Mouse (Mus musculus) embryonic facial prominence, embryonic 11.5 days (tissue): ENCODE data around the gene 4930453N24Rik. TPM values are rescaled to one million over a fixed set of nuclear protein-coding genes. Genes with fewer than 3 reads are reported as not detected.

Experiments used
- ATAC-seq: fragments of 200-750 bp; cut with Nextera tagmentation; replicated peaks from 2 replicates; pipeline ENCODE4 v1.8.0; 2017; ENCODE audit warnings: low read depth; ENCODE audit not compliant: insufficient number of reproducible peaks, low FRiP score, low TSS enrichment
- DNase-seq: peaks from one replicate; pipeline ENCODE4 v3.0.0-alpha.2; 2015; ENCODE audit warnings: low spot score
- H3K27ac ChIP-seq: fragments of 300-500 bp; sonication (generic); replicated peaks from 2 replicates; pipeline ENCODE4 v1.5.1; 2014; ENCODE audit warnings: mild to moderate bottlenecking, low read depth, low read length, control low read depth
- H3K27me3 ChIP-seq: fragments of 300-500 bp; sonication (generic); 2 replicates; pipeline ENCODE4 v1.6.1; 2014; ENCODE audit warnings: mild to moderate bottlenecking, low read length, moderate library complexity, mixed read lengths; ENCODE audit not compliant: control insufficient read depth, insufficient read depth
- H3K36me3 ChIP-seq: fragments of 300-500 bp; sonication (generic); replicated peaks from 2 replicates; pipeline ENCODE4 v1.6.1; 2014; ENCODE audit warnings: low read depth, mild to moderate bottlenecking, low read length, moderate library complexity, mixed read lengths; ENCODE audit not compliant: control insufficient read depth, insufficient read depth
- H3K4me1 ChIP-seq: fragments of 300-500 bp; sonication (generic); 2 replicates; pipeline ENCODE4 v1.6.1; 2014; ENCODE audit warnings: low read length, mixed read lengths; ENCODE audit not compliant: control insufficient read depth, insufficient read depth
- H3K4me2 ChIP-seq: fragments of 300-500 bp; sonication (generic); 2 replicates; pipeline ENCODE4 v1.6.1; 2014; ENCODE audit warnings: low read depth, mild to moderate bottlenecking, control low read depth, low read length, moderate library complexity
- H3K4me3 ChIP-seq: fragments of 300-500 bp; sonication (generic); 2 replicates; pipeline ENCODE4 v1.5.1; 2014; ENCODE audit warnings: low read depth, low read length, control low read depth
- H3K9ac ChIP-seq: fragments of 300-500 bp; sonication (generic); replicated peaks from 2 replicates; pipeline ENCODE4 v1.6.1; 2014; ENCODE audit warnings: mild to moderate bottlenecking, control low read depth, low read length
- H3K9me3 ChIP-seq: fragments of 300-500 bp; sonication (generic); replicated peaks from 2 replicates; pipeline ENCODE4 v1.6.1; 2016; ENCODE audit warnings: mild to moderate bottlenecking, low read length, inconsistent platforms, mixed read lengths; ENCODE audit not compliant: control insufficient read depth
- WGBS: fragments of 180-500 bp; shearing (Covaris S2); extraction: QIAGEN DNeasy Blood & Tissue Kit; methylation state at CpG from one replicate; pipeline ENCODE4 v1.1.7; 2014; 5-methylcytosine and 5-hydroxymethylcytosine counted together
- polyA plus RNA-seq: library from polyadenylated mRNA; unstranded; fragments of >200 nt; fragmentation: Nextera tagmentation; extraction: Ambion mirVana; gene quantifications from 2 replicates; pipeline ENCODE4 v1.2.1, GENCODE M21; 2014

Gene 4930453N24Rik
- polyA plus RNA-seq, 1 experiment from 2014 or later, result 38.1 TPM

DNA sequence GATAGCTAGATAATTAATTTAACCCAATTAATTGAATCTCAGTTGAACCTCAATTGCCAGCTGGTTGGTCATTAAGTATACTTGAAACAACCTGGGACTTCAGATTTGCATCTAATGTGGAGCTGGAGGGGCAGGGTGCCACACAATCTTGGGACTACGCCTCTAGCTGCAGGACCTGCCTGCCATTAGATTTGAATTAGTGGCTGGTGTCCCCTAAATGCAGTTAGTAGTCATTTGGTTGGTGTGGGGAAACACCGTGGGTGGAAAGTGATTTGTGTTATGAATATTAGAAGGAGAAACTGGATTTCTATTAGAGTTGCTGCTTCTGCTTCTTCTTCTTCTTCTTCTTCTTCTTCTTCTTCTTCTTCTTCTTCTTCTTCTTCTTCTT is 464 bp upstream of the 4930453N24Rik start:
- no peaks in the 10 kb centered on the region; the same call in 1 of the 2 replicates for H3K36me3 ChIP-seq
- H3K4me3 ChIP-seq, result peak overlapping the region; percentile 82
- 91% methylated on average over 2 of the region's 2 CpGs for WGBS
- H3K9me3 ChIP-seq, result no peaks in the 10 kb centered on the region
- H3K27ac ChIP-seq, result no peak overlapping the region; the same call in 1 of the 2 replicates
- DNase-seq, result no peak
- peak overlapping the region; percentile 86; the same call in 1 of the 2 replicates for H3K9ac ChIP-seq
- no peaks in the 10 kb centered on the region for H3K27me3 ChIP-seq
- ATAC-seq, result no peak
- H3K4me1 ChIP-seq, result no peaks in the 10 kb centered on the region
- peak overlapping the region; percentile 21; the same call in 1 of the 2 replicates for H3K4me2 ChIP-seq

DNA sequence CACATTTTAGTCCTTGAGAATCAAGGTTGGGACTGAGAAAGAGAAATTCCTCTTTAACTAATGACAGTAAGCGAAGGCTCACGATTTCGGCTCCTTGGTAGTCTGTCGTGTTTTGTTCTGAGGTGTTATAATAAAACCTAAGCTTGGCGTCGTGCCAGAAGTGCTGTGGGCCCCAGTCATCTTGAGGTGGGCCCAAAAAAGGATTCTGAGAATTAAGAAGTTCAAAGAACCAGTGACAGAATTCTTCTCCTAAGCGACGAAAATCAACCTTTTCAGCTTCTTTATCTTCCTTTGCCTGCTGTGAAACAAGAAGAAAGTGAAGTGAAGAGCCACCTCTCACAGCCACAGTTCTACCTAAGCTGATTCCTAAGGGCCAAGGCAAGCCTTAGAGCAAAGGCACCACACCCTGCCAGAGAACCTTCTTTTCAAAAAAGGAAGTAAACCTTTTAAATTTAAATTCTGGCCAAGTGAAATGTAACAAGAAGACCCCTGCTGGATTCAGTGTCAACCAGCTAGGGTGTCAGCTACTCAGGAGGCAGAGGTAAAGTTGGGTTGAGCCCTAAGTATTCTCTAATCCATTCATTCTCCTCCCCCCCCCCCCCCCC is 4.2 kb downstream of the 4930453N24Rik start:
- Histone ChIP-seq H3K4me3 (no peak overlapping the region), H3K9me3 (peaks cover 3% of the 10 kb centered on the region; the same call in 1 of the 2 replicates), H3K4me1 (no peaks in the 10 kb centered on the region), H3K27me3 (no peaks in the 10 kb centered on the region), H3K4me2 (no peak overlapping the region), H3K9ac (no peak overlapping the region), H3K36me3 (peaks cover 9% of the 10 kb centered on the region), H3K27ac (no peak overlapping the region)
- DNase-seq, result no peak
- ATAC-seq, result no peak
- WGBS, result 95% methylated on average over 8 of the region's 8 CpGs

DNA sequence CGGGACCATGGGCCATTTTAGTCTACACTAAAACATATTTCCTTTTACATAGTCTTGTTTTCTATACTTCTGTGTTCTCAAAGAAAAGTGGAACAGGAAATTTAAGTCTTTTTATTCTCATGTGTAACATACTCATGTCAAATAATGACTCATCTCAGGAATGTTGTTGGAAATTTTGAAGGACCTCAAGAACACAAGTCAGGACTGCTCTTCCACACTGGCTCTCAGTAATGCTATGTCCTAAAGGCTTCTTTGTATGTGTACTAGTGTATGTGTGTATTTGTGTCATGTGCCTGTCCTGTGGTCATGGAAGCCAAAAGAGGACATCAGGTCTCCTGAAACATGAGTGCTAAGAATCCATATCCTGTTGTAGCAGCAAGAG is 11.7 kb downstream of the 4930453N24Rik start:
- Histone ChIP-seq H3K4me1 (no peaks in the 10 kb centered on the region), H3K9ac (no peak overlapping the region), H3K27me3 (no peaks in the 10 kb centered on the region), H3K36me3 (peaks cover 9% of the 10 kb centered on the region), H3K9me3 (peaks cover 3% of the 10 kb centered on the region; the same call in 1 of the 2 replicates), H3K27ac (no peak overlapping the region), H3K4me2 (no peak overlapping the region), H3K4me3 (no peak overlapping the region)
- ATAC-seq, result no peak
- 83% methylated on average over 1 of the region's 1 CpGs for WGBS
- no peak for DNase-seq

DNA sequence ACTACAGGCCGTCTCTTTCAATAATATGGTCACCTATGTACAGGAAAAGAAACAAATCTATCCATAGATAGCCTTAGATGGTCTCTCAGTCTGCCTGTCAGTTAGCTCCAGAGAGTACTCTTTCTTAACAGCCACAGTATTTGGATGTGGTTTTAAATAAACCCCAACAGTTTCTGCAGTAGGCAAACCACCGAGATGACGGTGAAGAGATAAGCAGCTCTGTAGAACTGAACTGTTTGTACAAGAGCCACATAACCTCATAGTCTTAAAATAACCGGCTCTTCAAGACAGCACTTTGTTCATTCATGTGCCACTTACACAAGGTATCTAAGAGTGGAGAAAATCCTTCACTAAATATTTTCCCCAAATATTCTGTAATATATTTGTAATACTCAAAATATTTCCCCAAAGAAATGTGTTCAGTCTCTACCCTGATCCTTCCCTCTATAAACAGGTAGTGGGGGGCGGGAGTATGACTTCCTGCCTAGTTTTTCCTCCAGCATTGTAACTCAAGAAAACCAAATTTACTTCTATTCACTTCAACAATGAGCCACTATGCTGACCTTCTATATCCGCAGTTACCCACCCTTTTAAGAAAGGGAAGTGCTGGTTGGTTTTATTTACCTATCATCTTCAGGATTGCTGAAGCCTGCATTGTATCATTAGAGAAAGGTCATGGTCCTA is 12.3 kb downstream of the 4930453N24Rik start:
- DNase-seq, result no peak
- Histone ChIP-seq H3K4me1 (no peaks in the 10 kb centered on the region), H3K27ac (no peak overlapping the region), H3K4me3 (no peak overlapping the region), H3K4me2 (no peak overlapping the region), H3K27me3 (no peaks in the 10 kb centered on the region), H3K9me3 (peaks cover 3% of the 10 kb centered on the region; the same call in 1 of the 2 replicates), H3K9ac (no peak overlapping the region), H3K36me3 (peaks cover 9% of the 10 kb centered on the region)
- ATAC-seq, result no peak
- 82% methylated on average over 6 of the region's 6 CpGs for WGBS

DNA sequence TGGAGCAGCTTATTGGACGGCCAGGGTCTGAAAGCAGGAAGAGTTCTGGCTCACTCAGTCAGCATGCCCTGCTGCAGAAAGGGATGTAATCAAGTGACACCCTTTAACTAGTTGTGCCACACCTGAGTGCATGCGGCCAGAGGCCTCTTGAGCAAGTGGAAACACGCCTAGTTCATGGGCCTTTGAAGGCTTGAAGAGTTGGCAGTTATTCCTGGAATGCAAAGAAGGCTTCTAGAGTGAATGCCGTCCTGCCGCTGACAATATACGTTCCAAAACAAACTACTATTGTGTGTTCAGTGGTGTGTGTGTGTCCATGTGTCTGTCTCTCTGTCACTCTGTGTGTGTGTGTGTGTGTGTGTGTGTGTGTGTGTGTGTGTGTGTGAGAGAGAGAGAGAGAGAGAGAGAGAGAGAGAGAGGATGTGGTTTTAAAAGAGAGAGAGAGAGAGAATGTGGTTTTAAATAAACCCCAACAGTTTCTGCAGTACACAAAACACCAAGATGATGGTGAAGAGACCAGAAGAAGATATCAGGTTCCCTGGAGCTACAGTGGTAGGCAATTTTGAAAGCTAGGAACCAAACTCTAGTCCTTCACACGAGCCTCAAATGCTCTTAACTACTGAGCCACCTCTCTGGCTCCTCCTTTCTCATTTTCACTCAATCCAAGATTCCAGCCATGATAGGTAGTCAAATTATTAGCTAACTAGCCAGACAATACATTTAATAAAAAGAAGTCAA is 13.1 kb downstream of the 4930453N24Rik start:
- DNase-seq (no peak), ATAC-seq (no peak)
- H3K9ac ChIP-seq, result no peak overlapping the region
- H3K9me3 ChIP-seq, result no peaks in the 10 kb centered on the region; the same call in 1 of the 2 replicates
- no peak overlapping the region for H3K27ac ChIP-seq
- no peaks in the 10 kb centered on the region for H3K4me1 ChIP-seq
- WGBS, result 92% methylated on average over 7 of the region's 7 CpGs
- no peaks in the 10 kb centered on the region for H3K27me3 ChIP-seq
- no peak overlapping the region for H3K4me2 ChIP-seq
- H3K4me3 ChIP-seq, result no peak overlapping the region
- H3K36me3 ChIP-seq, result 0 out of 2 replicates have a peak, but pooled peaks cover under 1% of the 10 kb centered on the region

DNA sequence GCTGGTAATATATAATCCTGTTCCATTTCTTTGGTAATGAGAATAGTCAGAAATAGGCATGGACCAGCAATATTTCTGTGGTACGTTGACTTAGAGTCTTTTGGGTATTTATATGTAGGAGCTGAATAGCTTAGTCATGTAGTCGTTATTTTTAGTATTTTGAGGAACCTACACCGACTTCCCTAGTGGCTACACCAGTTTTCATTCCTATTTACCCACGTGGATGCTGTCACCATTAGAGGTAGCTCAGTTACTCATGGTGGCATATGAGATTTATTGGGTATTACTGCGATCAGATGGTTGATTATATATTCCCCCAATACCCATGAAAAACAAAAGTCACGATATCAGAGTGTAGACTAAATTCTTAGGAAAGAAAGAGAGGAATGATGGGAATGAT is 14.6 kb downstream of the 4930453N24Rik start:
- H3K4me2 ChIP-seq, result no peak overlapping the region
- no peak for ATAC-seq

DNA sequence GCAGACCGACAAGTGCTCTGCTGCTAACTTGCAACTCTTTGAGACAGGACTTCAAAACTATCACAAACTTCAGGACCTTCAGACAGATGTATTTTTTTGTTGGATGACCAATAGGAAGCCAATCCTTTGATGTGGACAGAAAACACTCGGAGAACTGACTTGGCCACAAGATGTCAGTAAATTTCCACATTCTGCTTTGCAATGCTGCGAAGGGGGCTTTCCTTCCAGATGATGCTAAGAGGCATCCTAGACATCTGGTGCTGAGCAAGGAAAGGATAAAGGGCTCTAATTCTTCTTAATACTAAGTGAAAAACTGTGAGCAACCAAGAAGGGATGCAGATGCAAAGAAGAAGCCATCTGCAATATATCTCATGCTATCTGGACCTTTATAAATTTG is 16.2 kb downstream of the 4930453N24Rik start:
- no peak overlapping the region for H3K9ac ChIP-seq
- no peak overlapping the region for H3K4me3 ChIP-seq
- no peaks in the 10 kb centered on the region for H3K9me3 ChIP-seq
- no peaks in the 10 kb centered on the region for H3K27me3 ChIP-seq
- H3K36me3 ChIP-seq, result no peaks in the 10 kb centered on the region
- no peak overlapping the region for H3K27ac ChIP-seq
- WGBS, result 36% methylated on average over 3 of the region's 3 CpGs
- H3K4me2 ChIP-seq, result no peak overlapping the region
- ATAC-seq (no peak), DNase-seq (peak; percentile 82)
- no peaks in the 10 kb centered on the region for H3K4me1 ChIP-seq

More for the DNA sequence above, 14.6 kb downstream of the 4930453N24Rik start:
- Histone ChIP-seq H3K9ac (no peak overlapping the region), H3K36me3 (no peaks in the 10 kb centered on the region), H3K4me1 (no peaks in the 10 kb centered on the region), H3K4me3 (no peak overlapping the region), H3K9me3 (no peaks in the 10 kb centered on the region), H3K27ac (no peak overlapping the region), H3K27me3 (no peaks in the 10 kb centered on the region)
- DNase-seq, result no peak
- 83% methylated on average over 6 of the region's 6 CpGs for WGBS
